Mouse (Mus musculus) heart, adult 2 months (tissue): ENCODE measurements at regions not wholly inside any gene's neighbourhood (a gene's known extent, or its start where the extent isn't known, plus 50 kb on each side); places are given as distances from the start of the nearest gene placed in this dataset.

Experiments used
- CTCF ChIP-seq: fragments of 200-600 bp; IDR thresholded peaks from 2 replicates; pipeline ENCODE4 v1.8.1; 2022; ENCODE audit warnings: antibody characterized with exemption, mild to moderate bottlenecking, moderate library complexity
- EP300 ChIP-seq: fragments of 200-500 bp; IDR thresholded peaks from 2 replicates; pipeline ENCODE4 v1.6.1; 2011; ENCODE audit warnings: low read depth, low read length, control low read depth; ENCODE audit not compliant: insufficient read depth
- POLR2A ChIP-seq: fragments of 200-500 bp; IDR thresholded peaks from 2 replicates; pipeline ENCODE4 v1.6.1; 2011; ENCODE audit warnings: mild to moderate bottlenecking, low read depth, low read length, control low read depth; ENCODE audit not compliant: insufficient read depth

- TF ChIP-seq POLR2A (no peak), CTCF (no peak), EP300 (no peak)
These were observed 269.4 kb upstream of the Habp2 start for GRCm38 (mm10) chr19:56017524-56017923.
